Mouse (Mus musculus) ES-E14 (cell line): ENCODE measurements around the gene Rasd2. TPM values are rescaled to one million over a fixed set of nuclear protein-coding genes. Genes with fewer than 3 reads are reported as not detected.

Experiments used
- DNase-seq: peaks from one replicate; pipeline ENCODE4 v3.0.0-alpha.2; 2013; ENCODE audit warnings: low read depth, low spot score
- H3K27ac ChIP-seq: 2 replicates; pipeline ENCODE4 v1.5.1; 2012; ENCODE audit warnings: low read depth, mild to moderate bottlenecking, low read length, moderate library complexity, mixed read lengths; ENCODE audit not compliant: poor library complexity, insufficient read depth, severe bottlenecking
- H3K36me3 ChIP-seq: 2 replicates; pipeline ENCODE4 v1.6.1; 2012; ENCODE audit warnings: mild to moderate bottlenecking, low read length, moderate library complexity, mixed read lengths; ENCODE audit not compliant: control insufficient read depth, poor library complexity, insufficient read depth, severe bottlenecking
- H3K4me1 ChIP-seq, 2 experiments: fragments of 150-350 bp in 1 of 2; sonication (generic) in 1 of 2; 2 replicates each; pipeline ENCODE4 v1.6.1; 2012; ENCODE audit warnings: low read length in 2 of 2, mild to moderate bottlenecking in 1 of 2, mixed read lengths in 1 of 2; ENCODE audit not compliant: control insufficient read depth in 2 of 2, insufficient read depth in 2 of 2, poor library complexity in 1 of 2
- H3K4me3 ChIP-seq, 2 experiments: fragments of 150-350 bp in 1 of 2; sonication (generic) in 1 of 2; 2 replicates each; pipeline ENCODE4 v1.5.1; 2012; ENCODE audit warnings: low read length in 2 of 2, low read depth in 1 of 2, mild to moderate bottlenecking in 1 of 2, mixed read lengths in 1 of 2; ENCODE audit not compliant: insufficient read depth in 1 of 2, poor library complexity in 1 of 2, severe bottlenecking in 1 of 2
- H3K9ac ChIP-seq: 2 replicates; pipeline ENCODE4 v1.6.1; 2012; ENCODE audit warnings: low read depth, mild to moderate bottlenecking, low read length, mixed read lengths; ENCODE audit not compliant: poor library complexity, insufficient read depth, severe bottlenecking
- H3K9me3 ChIP-seq: fragments of 150-350 bp; sonication (generic); 2 replicates; pipeline ENCODE4 v1.6.1; 2012; ENCODE audit warnings: low read depth, mild to moderate bottlenecking, low read length; ENCODE audit not compliant: control insufficient read depth, insufficient read depth
- CHD2 ChIP-seq: IDR thresholded peaks from 2 replicates; pipeline ENCODE4 v1.6.1; 2014; ENCODE audit warnings: mild to moderate bottlenecking, low read depth, low read length, inconsistent platforms
- HCFC1 ChIP-seq: IDR thresholded peaks from 2 replicates; pipeline ENCODE4 v1.6.1; 2012; ENCODE audit warnings: low read length, inconsistent platforms, borderline replicate concordance; ENCODE audit not compliant: insufficient read depth
- MAFK ChIP-seq: IDR thresholded peaks from 2 replicates; pipeline ENCODE4 v1.6.1; 2014; ENCODE audit warnings: mild to moderate bottlenecking, low read depth, low read length, inconsistent platforms; ENCODE audit not compliant: insufficient read depth
- ZC3H11A ChIP-seq: IDR thresholded peaks from 2 replicates; pipeline ENCODE4 v1.6.1; 2012; ENCODE audit warnings: low read depth, mild to moderate bottlenecking, inconsistent platforms, low read length, borderline replicate concordance
- ZNF384 ChIP-seq: IDR thresholded peaks from 2 replicates; pipeline ENCODE4 v1.6.1; 2012; ENCODE audit warnings: low read depth, low read length, inconsistent platforms
- in situ Hi-C, 2 experiments: fragments of 600-800 bp; cut with MboI; formaldehyde crosslinking; loops; one replicate each; pipeline ENCODE4 v1.15.1; 2025; ENCODE audit warnings: low sequenced_read_pairs in 2 of 2, inconsistent platforms in 1 of 2; ENCODE audit not compliant: unreplicated experiment in 2 of 2
- total RNA-seq: library from RNA; depleted of rRNA; stranded (reverse); fragments of 300-350 nt; gene quantifications from 2 replicates; pipeline ENCODE4 v1.2.3, GENCODE M21; 2012

Gene Rasd2
- total RNA-seq, 1 experiment: 2.1 TPM

- no peaks in the 10 kb centered on the region for H3K9me3 ChIP-seq
- H3K4me3 ChIP-seq: no peak overlapping the region
- H3K9ac ChIP-seq: no peak overlapping the region
- H3K4me1 ChIP-seq: no peaks in the 10 kb centered on the region; a peak in 1 of 4 replicates
- H3K36me3 ChIP-seq: peaks cover 6% of the 10 kb centered on the region; the same call in 1 of the 2 replicates
- no peak for TF ChIP-seq MAFK
- no peak for TF ChIP-seq CHD2
- TF ChIP-seq HCFC1: no peak
- TF ChIP-seq ZC3H11A: no peak
- TF ChIP-seq ZNF384: no peak
- no peak for DNase-seq
- in situ Hi-C loops: loop anchor here in 1 of 2 experiments (10.0 kb wide), 1 partner anchor 142 kb away; no protein-coding TSS in a partner anchor
- no peak overlapping the region for H3K27ac ChIP-seq
Observed at GRCm38 (mm10) chr8:75216886-75217285, 3.1 kb downstream of the Rasd2 start.

GRCm38 (mm10) chr8:75217969-75218368 is 4.2 kb downstream of the Rasd2 start:
- Histone ChIP-seq H3K4me3 (no peak overlapping the region), H3K4me1 (no peaks in the 10 kb centered on the region), H3K27ac (no peak overlapping the region), H3K9me3 (no peaks in the 10 kb centered on the region), H3K36me3 (peaks cover 6% of the 10 kb centered on the region; the same call in 1 of the 2 replicates), H3K9ac (no peak overlapping the region)
- DNase-seq: peak; percentile 82
- in situ Hi-C loops: loop anchor here in 1 of 2 experiments (10.0 kb wide), 1 partner anchor 143 kb away; no protein-coding TSS in a partner anchor
- TF ChIP-seq ZNF384 (no peak), MAFK (no peak), ZC3H11A (peak; percentile 35; the same call in 1 of the 2 replicates), HCFC1 (no peak), CHD2 (no peak)

GRCm38 (mm10) chr8:75219877-75220738 is 6.4 kb downstream of the Rasd2 start:
- H3K27ac ChIP-seq: no peak overlapping the region
- peaks cover 6% of the 10 kb centered on the region; the same call in 1 of the 2 replicates for H3K36me3 ChIP-seq
- in situ Hi-C loops: loop anchor here in 1 of 2 experiments (10.0 kb wide), 1 partner anchor 145 kb away; no protein-coding TSS in a partner anchor
- no peaks in the 10 kb centered on the region for H3K4me1 ChIP-seq
- H3K9me3 ChIP-seq: no peaks in the 10 kb centered on the region
- no peak for DNase-seq
- H3K4me3 ChIP-seq: no peak overlapping the region
- H3K9ac ChIP-seq: no peak overlapping the region
- TF ChIP-seq HCFC1 (no peak), ZNF384 (no peak), CHD2 (no peak), MAFK (no peak), ZC3H11A (no peak)

GRCm38 (mm10) chr8:75222665-75223064 is 8.9 kb downstream of the Rasd2 start:
- in situ Hi-C loops: no loop called here
- Histone ChIP-seq H3K9me3 (no peaks in the 10 kb centered on the region), H3K4me3 (no peak overlapping the region), H3K9ac (no peak overlapping the region), H3K27ac (no peak overlapping the region), H3K36me3 (peaks cover 6% of the 10 kb centered on the region; the same call in 1 of the 2 replicates), H3K4me1 (no peaks in the 10 kb centered on the region)
- DNase-seq: no peak
- no peak for TF ChIP-seq MAFK
- no peak for TF ChIP-seq CHD2
- no peak for TF ChIP-seq ZC3H11A
- no peak for TF ChIP-seq ZNF384
- no peak for TF ChIP-seq HCFC1
